In the genomic region with DNA sequence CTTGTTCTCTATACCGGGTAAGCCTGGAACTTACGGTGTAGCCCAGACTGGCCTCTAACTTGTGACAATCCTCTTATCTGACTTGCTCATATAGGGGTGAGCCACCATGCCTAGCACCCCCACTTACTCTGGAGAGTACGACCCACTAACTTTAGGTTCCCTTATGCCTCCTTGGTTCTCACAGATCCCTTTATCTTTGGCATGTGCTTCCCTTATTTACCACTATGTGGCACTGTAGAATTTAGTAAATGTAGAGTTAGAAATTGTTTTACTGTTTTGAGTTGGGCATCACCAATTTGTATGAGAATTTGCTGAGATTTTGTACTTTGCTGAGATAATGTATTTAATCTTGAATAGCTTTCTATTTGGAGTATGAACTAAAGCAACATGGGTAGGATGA, we compare ENCODE assay signal across 9 mouse cellular contexts. TPM values are rescaled to one million over a fixed set of nuclear protein-coding genes. Genes with fewer than 3 reads are reported as not detected.
DNase-seq lines count a peak whose midpoint lies in the region; ATAC-seq and TF ChIP-seq lines count a peak whose summit lies in the region.
"Had no signal": no experiment of that assay in that cellular context is flagged by ENCODE, and none has a peak within 500 bp of the region (broad histone marks: within the 10 kb centered on the region; RNA-seq: fewer than 3 reads in every experiment).

No protein-coding gene starts in this region.

- no peaks in the 10 kb centered on the region for H3K9me3 ChIP-seq in intestine, postnatal 0 days (ENCODE audit: control insufficient read depth)
- no peaks in the 10 kb centered on the region for H3K9me3 ChIP-seq in intestine, embryonic 16.5 days (ENCODE audit: control insufficient read depth, low read length)
- H3K9me3 ChIP-seq in embryonic facial prominence, embryonic 14.5 days (ENCODE audit: control insufficient read depth, low read length), result no peaks in the 10 kb centered on the region
- no peaks in the 10 kb centered on the region for H3K9me3 ChIP-seq in stomach, postnatal 0 days (ENCODE audit: control insufficient read depth, low read length)
- H3K9me3 ChIP-seq in forebrain, embryonic 11.5 days (ENCODE audit: control insufficient read depth, low read length), result no peaks in the 10 kb centered on the region
- H3K9me3 ChIP-seq: limb, embryonic 13.5 days had no signal

- no peak for TF ChIP-seq EP300 in stomach, postnatal 0 days (optimal IDR thresholded peaks at IDR 0.05)

- no peak overlapping the region for H3K9ac ChIP-seq in intestine, postnatal 0 days (ENCODE audit: low read depth, low read length)
- H3K9ac ChIP-seq in intestine, embryonic 16.5 days (ENCODE audit: low read depth, low read length), result no peak overlapping the region
- no peak overlapping the region for H3K9ac ChIP-seq in embryonic facial prominence, embryonic 14.5 days (ENCODE audit: low read depth, low read length)
- H3K9ac ChIP-seq in stomach, postnatal 0 days (ENCODE audit: low read length), result no peak overlapping the region
- no peak overlapping the region for H3K9ac ChIP-seq in forebrain, embryonic 11.5 days (ENCODE audit: low read length)
- H3K9ac ChIP-seq: limb, embryonic 13.5 days had no signal

- H3K4me2 ChIP-seq in intestine, postnatal 0 days (replicated peaks; ENCODE audit: low read depth), result no peak overlapping the region
- H3K4me2 ChIP-seq in intestine, embryonic 16.5 days (ENCODE audit: low read depth, low read length), result no peak overlapping the region
- H3K4me2 ChIP-seq in embryonic facial prominence, embryonic 14.5 days (ENCODE audit: low read depth, low read length), result no peak overlapping the region
- no peak overlapping the region for H3K4me2 ChIP-seq in stomach, postnatal 0 days (replicated peaks; ENCODE audit: low read depth)
- no peak overlapping the region for H3K4me2 ChIP-seq in forebrain, embryonic 11.5 days (ENCODE audit: low read depth, low read length, severe bottlenecking)
- H3K4me2 ChIP-seq: limb, embryonic 13.5 days had no signal

- H3K27me3 ChIP-seq in intestine, postnatal 0 days (replicated peaks; ENCODE audit: control insufficient read depth, insufficient read depth, low read length), result no peaks in the 10 kb centered on the region
- no peaks in the 10 kb centered on the region for H3K27me3 ChIP-seq in intestine, embryonic 16.5 days (replicated peaks; ENCODE audit: control insufficient read depth, insufficient read depth, low read length)
- no peaks in the 10 kb centered on the region for H3K27me3 ChIP-seq in embryonic facial prominence, embryonic 14.5 days (replicated peaks; ENCODE audit: control insufficient read depth, insufficient read depth, low read length)
- H3K27me3 ChIP-seq in stomach, postnatal 0 days (ENCODE audit: control insufficient read depth, insufficient read depth, low read length), result no peaks in the 10 kb centered on the region
- H3K27me3 ChIP-seq in forebrain, embryonic 11.5 days (ENCODE audit: control insufficient read depth, insufficient read depth, low read length), result no peaks in the 10 kb centered on the region
- H3K27me3 ChIP-seq: limb, embryonic 13.5 days had no signal

- ATAC-seq in intestine, postnatal 0 days, result peak; percentile 33; the same call in 1 of the 2 replicates
- ATAC-seq in intestine, embryonic 16.5 days, result no peak
- ATAC-seq in embryonic facial prominence, embryonic 14.5 days (ENCODE audit: low read depth), result no peak
- ATAC-seq in stomach, postnatal 0 days (ENCODE audit: low FRiP score, low TSS enrichment), result peak; percentile 51; the same call in 1 of the 2 replicates
- ATAC-seq in forebrain, embryonic 11.5 days (replicated peaks; ENCODE audit: low FRiP score), result no peak

- TF ChIP-seq CTCF in intestine, postnatal 0 days (IDR thresholded peaks at IDR 0.05; ENCODE audit: low read depth), result peak; percentile 75
- TF ChIP-seq CTCF in stomach, postnatal 0 days (IDR thresholded peaks at IDR 0.05; ENCODE audit: low read depth), result peak; percentile 82

- H3K4me1 ChIP-seq in intestine, postnatal 0 days (replicated peaks; ENCODE audit: control insufficient read depth, insufficient read depth, low read length), result no peaks in the 10 kb centered on the region
- H3K4me1 ChIP-seq in intestine, embryonic 16.5 days (ENCODE audit: control insufficient read depth, insufficient read depth, low read length), result no peaks in the 10 kb centered on the region
- H3K4me1 ChIP-seq in embryonic facial prominence, embryonic 14.5 days (ENCODE audit: control insufficient read depth, insufficient read depth, low read length), result no peaks in the 10 kb centered on the region
- no peaks in the 10 kb centered on the region for H3K4me1 ChIP-seq in stomach, postnatal 0 days (replicated peaks; ENCODE audit: control insufficient read depth, insufficient read depth)
- H3K4me1 ChIP-seq in forebrain, embryonic 11.5 days (replicated peaks; ENCODE audit: control insufficient read depth, insufficient read depth, low read length), result no peaks in the 10 kb centered on the region
- H3K4me1 ChIP-seq: limb, embryonic 13.5 days had no signal

- 79% methylated on average over 3 of the region's 3 CpGs for WGBS in intestine, postnatal 0 days
- WGBS in intestine, embryonic 16.5 days, result 73% methylated on average over 3 of the region's 3 CpGs
- WGBS in embryonic facial prominence, embryonic 14.5 days, result 76% methylated on average over 3 of the region's 3 CpGs
- WGBS in stomach, postnatal 0 days, result 68% methylated on average over 3 of the region's 3 CpGs
- 79% methylated on average over 3 of the region's 3 CpGs for WGBS in forebrain, embryonic 11.5 days

- no peak overlapping the region for H3K27ac ChIP-seq in intestine, postnatal 0 days (ENCODE audit: low read depth, low read length)
- no peak overlapping the region for H3K27ac ChIP-seq in intestine, embryonic 16.5 days (ENCODE audit: low read length)
- H3K27ac ChIP-seq in embryonic facial prominence, embryonic 14.5 days (replicated peaks; ENCODE audit: low read depth, low read length), result no peak overlapping the region
- no peak overlapping the region for H3K27ac ChIP-seq in stomach, postnatal 0 days (replicated peaks)
- no peak overlapping the region for H3K27ac ChIP-seq in forebrain, embryonic 11.5 days (ENCODE audit: low read depth, low read length)
- H3K27ac ChIP-seq: limb, embryonic 13.5 days had no signal

- DNase-seq in A20 (ENCODE audit: low read depth, low spot score), result peak; percentile 61
- peak; percentile 42 for DNase-seq in ES-CJ7 (ENCODE audit: low read depth, low spot score)
- peak; percentile 75 for DNase-seq in embryonic facial prominence, embryonic 14.5 days (ENCODE audit: low spot score)
- no peak for DNase-seq in stomach, postnatal 0 days (ENCODE audit: low spot score)
- no peak for DNase-seq in urinary bladder, postnatal 25 days (ENCODE audit: low spot score)
- no peak for DNase-seq in forebrain, embryonic 11.5 days (ENCODE audit: low spot score)

- no peak overlapping the region for H3K4me3 ChIP-seq in intestine, postnatal 0 days (ENCODE audit: low read depth, low read length)
- no peak overlapping the region for H3K4me3 ChIP-seq in intestine, embryonic 16.5 days (ENCODE audit: low read length)
- H3K4me3 ChIP-seq in embryonic facial prominence, embryonic 14.5 days (ENCODE audit: low read depth, low read length), result no peak overlapping the region
- no peak overlapping the region for H3K4me3 ChIP-seq in stomach, postnatal 0 days (ENCODE audit: low read depth, low read length)
- H3K4me3 ChIP-seq in forebrain, embryonic 11.5 days (ENCODE audit: low read depth, low read length), result no peak overlapping the region
- H3K4me3 ChIP-seq: limb, embryonic 13.5 days had no signal

- H3K36me3 ChIP-seq in intestine, postnatal 0 days (ENCODE audit: control insufficient read depth, insufficient read depth), result peaks cover 29% of the 10 kb centered on the region
- H3K36me3 ChIP-seq in intestine, embryonic 16.5 days (ENCODE audit: control insufficient read depth, insufficient read depth, low read length), result 0 out of 2 replicates have a peak, but pooled peaks cover 3% of the 10 kb centered on the region
- H3K36me3 ChIP-seq in embryonic facial prominence, embryonic 14.5 days (ENCODE audit: control insufficient read depth, insufficient read depth, low read length), result peaks cover 65% of the 10 kb centered on the region
- peaks cover 4% of the 10 kb centered on the region; the same call in 1 of the 2 replicates for H3K36me3 ChIP-seq in stomach, postnatal 0 days (ENCODE audit: control insufficient read depth, insufficient read depth, low read length)
- H3K36me3 ChIP-seq in forebrain, embryonic 11.5 days (ENCODE audit: control insufficient read depth, insufficient read depth, low read length), result no peaks in the 10 kb centered on the region; the same call in 1 of the 2 replicates

RNA-seq across cellular contexts. Expression of a gene that starts 20.6 kb away (rescaled TPM):
- 20.3 and 22.4 TPM in 2 replicates for polyA plus RNA-seq in intestine, postnatal 0 days (2015; fragmentation: Nextera tagmentation; extraction: Ambion mirVana)
- polyA plus RNA-seq in intestine, embryonic 16.5 days (2015; fragmentation: Nextera tagmentation; extraction: Ambion mirVana), result 18.0 and 19.6 TPM in 2 replicates
- 30.4 and 36.3 TPM in 2 replicates for polyA plus RNA-seq in embryonic facial prominence, embryonic 14.5 days (2014; fragmentation: Nextera tagmentation; extraction: Ambion mirVana)
- 8.0 and 9.7 TPM in 2 replicates for polyA plus RNA-seq in stomach, postnatal 0 days (2015; fragmentation: Nextera tagmentation; extraction: Ambion mirVana)
- polyA plus RNA-seq in forebrain, embryonic 11.5 days (2014; fragmentation: Nextera tagmentation; extraction: Ambion mirVana), result 25.3 and 26.3 TPM in 2 replicates

RNA-seq across cellular contexts. Expression of a gene that starts 20.7 kb away (rescaled TPM):
- 6.5 and 7.3 TPM in 2 replicates for polyA plus RNA-seq in intestine, postnatal 0 days (2015; fragmentation: Nextera tagmentation; extraction: Ambion mirVana)
- 10.7 and 11.4 TPM in 2 replicates for polyA plus RNA-seq in intestine, embryonic 16.5 days (2015; fragmentation: Nextera tagmentation; extraction: Ambion mirVana)
- polyA plus RNA-seq in embryonic facial prominence, embryonic 14.5 days (2014; fragmentation: Nextera tagmentation; extraction: Ambion mirVana), result 12.8 and 13.6 TPM in 2 replicates
- 6.1 and 6.7 TPM in 2 replicates for polyA plus RNA-seq in stomach, postnatal 0 days (2015; fragmentation: Nextera tagmentation; extraction: Ambion mirVana)
- polyA plus RNA-seq in forebrain, embryonic 11.5 days (2014; fragmentation: Nextera tagmentation; extraction: Ambion mirVana), result 19.8 TPM in 2 replicates

RNA-seq across cellular contexts. Expression of a gene that starts 48.5 kb away (rescaled TPM):
- 16.8 and 17.5 TPM in 2 replicates for polyA plus RNA-seq in intestine, postnatal 0 days (2015; fragmentation: Nextera tagmentation; extraction: Ambion mirVana)
- 44.0 and 48.1 TPM in 2 replicates for polyA plus RNA-seq in intestine, embryonic 16.5 days (2015; fragmentation: Nextera tagmentation; extraction: Ambion mirVana)
- 48.1 and 49.5 TPM in 2 replicates for polyA plus RNA-seq in embryonic facial prominence, embryonic 14.5 days (2014; fragmentation: Nextera tagmentation; extraction: Ambion mirVana)
- 22.3 and 22.5 TPM in 2 replicates for polyA plus RNA-seq in stomach, postnatal 0 days (2015; fragmentation: Nextera tagmentation; extraction: Ambion mirVana)
- polyA plus RNA-seq in forebrain, embryonic 11.5 days (2014; fragmentation: Nextera tagmentation; extraction: Ambion mirVana), result 54.0 and 57.4 TPM in 2 replicates

RNA-seq across cellular contexts. Expression of a gene that starts 49.5 kb away (rescaled TPM):
- 2.3 and 2.4 TPM in 2 replicates for polyA plus RNA-seq in intestine, postnatal 0 days (2015; fragmentation: Nextera tagmentation; extraction: Ambion mirVana)
- 4.2 and 4.5 TPM in 2 replicates for polyA plus RNA-seq in intestine, embryonic 16.5 days (2015; fragmentation: Nextera tagmentation; extraction: Ambion mirVana)
- polyA plus RNA-seq in embryonic facial prominence, embryonic 14.5 days (2014; fragmentation: Nextera tagmentation; extraction: Ambion mirVana), result 4.9 and 6.2 TPM in 2 replicates
- polyA plus RNA-seq in stomach, postnatal 0 days (2015; fragmentation: Nextera tagmentation; extraction: Ambion mirVana), result 3.4 and 4.1 TPM in 2 replicates
- 8.6 and 9.2 TPM in 2 replicates for polyA plus RNA-seq in forebrain, embryonic 11.5 days (2014; fragmentation: Nextera tagmentation; extraction: Ambion mirVana)

Comparison
In these comparisons a context has a peak if more than half of its experiments do, and no peak if none do; other contexts are left out.
1. ATAC-seq: peak in intestine, postnatal 0 days (single experiment) and stomach, postnatal 0 days (single experiment); none in intestine, embryonic 16.5 days (single experiment), embryonic facial prominence, embryonic 14.5 days (single experiment) and forebrain, embryonic 11.5 days (single experiment).
2. DNase-seq: peak in A20 (single experiment), ES-CJ7 (single experiment) and embryonic facial prominence, embryonic 14.5 days (single experiment); none in stomach, postnatal 0 days (single experiment), urinary bladder, postnatal 25 days (single experiment) and forebrain, embryonic 11.5 days (single experiment).